Mouse (Mus musculus) embryonic facial prominence, embryonic 15.5 days (tissue): ENCODE measurements around the gene Rpl12. TPM values are rescaled to one million over a fixed set of nuclear protein-coding genes. Genes with fewer than 3 reads are reported as not detected.

ENCODE experiments used
- ATAC-seq: fragments of 200-750 bp; cut with Nextera tagmentation; 2 replicates; pipeline ENCODE4 v1.8.0; 2017; ENCODE audit warnings: low read depth, moderate TSS enrichment; ENCODE audit not compliant: insufficient number of reproducible peaks, low FRiP score, low TSS enrichment
- H3K27ac ChIP-seq: fragments of 300-500 bp; sonication (generic); replicated peaks from 2 replicates; pipeline ENCODE4 v1.5.1; 2015; ENCODE audit warnings: mild to moderate bottlenecking, inconsistent platforms
- H3K27me3 ChIP-seq: fragments of 300-500 bp; sonication (generic); 2 replicates; pipeline ENCODE4 v1.6.1; 2015; ENCODE audit warnings: inconsistent platforms
- H3K36me3 ChIP-seq: fragments of 300-500 bp; sonication (generic); 2 replicates; pipeline ENCODE4 v1.6.1; 2015; ENCODE audit warnings: mild to moderate bottlenecking, inconsistent platforms
- H3K4me1 ChIP-seq: fragments of 300-500 bp; sonication (generic); 2 replicates; pipeline ENCODE4 v1.6.1; 2015; ENCODE audit warnings: inconsistent platforms
- H3K4me2 ChIP-seq: fragments of 300-500 bp; sonication (generic); replicated peaks from 2 replicates; pipeline ENCODE4 v1.6.1; 2015; ENCODE audit warnings: mild to moderate bottlenecking, inconsistent platforms
- H3K4me3 ChIP-seq: fragments of 300-500 bp; sonication (generic); replicated peaks from 2 replicates; pipeline ENCODE4 v1.5.1; 2015; ENCODE audit warnings: mild to moderate bottlenecking, inconsistent platforms
- H3K9ac ChIP-seq: fragments of 300-500 bp; sonication (generic); 2 replicates; pipeline ENCODE4 v1.6.1; 2015; ENCODE audit warnings: inconsistent platforms
- H3K9me3 ChIP-seq: fragments of 300-500 bp; sonication (generic); replicated peaks from 2 replicates; pipeline ENCODE4 v1.6.1; 2016; ENCODE audit warnings: inconsistent platforms
- WGBS: fragments of 180-500 bp; shearing (Covaris S2); methylation state at CpG from one replicate; pipeline ENCODE4 v1.1.7; 2015; 5-methylcytosine and 5-hydroxymethylcytosine counted together
- polyA plus RNA-seq: library from polyadenylated mRNA; unstranded; fragments of >200 nt; fragmentation: Nextera tagmentation; extraction: Ambion mirVana; gene quantifications from 2 replicates; pipeline ENCODE4 v1.2.1, GENCODE M21; 2015

Gene Rpl12
- polyA plus RNA-seq, 1 experiment from 2014 or later = 176 TPM

- H3K36me3 ChIP-seq = peaks cover 25% of the 10 kb centered on the region
- H3K4me1 ChIP-seq = peaks cover 38% of the 10 kb centered on the region
- no peak for ATAC-seq
- peak overlapping the region; percentile 74 for H3K9ac ChIP-seq
- peak overlapping the region; percentile 64 for H3K4me3 ChIP-seq
- H3K27me3 ChIP-seq = no peaks in the 10 kb centered on the region
- 10% methylated on average over 13 of the region's 13 CpGs for WGBS
- peak overlapping the region; percentile 74 for H3K4me2 ChIP-seq
- H3K27ac ChIP-seq = peak overlapping the region; percentile 98
- no peaks in the 10 kb centered on the region for H3K9me3 ChIP-seq
Observed at GRCm38 (mm10) chr2:32966184-32966688, 4.9 kb downstream of the Rpl12 start.

- Histone ChIP-seq H3K9ac (peak overlapping the region; percentile 74), H3K4me3 (peak overlapping the region; percentile 64), H3K36me3 (peaks cover 25% of the 10 kb centered on the region), H3K27me3 (no peaks in the 10 kb centered on the region), H3K27ac (peak overlapping the region; percentile 98), H3K9me3 (no peaks in the 10 kb centered on the region), H3K4me1 (peaks cover 38% of the 10 kb centered on the region), H3K4me2 (peak overlapping the region; percentile 74)
- under 1% methylated on average over 55 of the region's 55 CpGs for WGBS
- peak; percentile 84 for ATAC-seq
Observed at GRCm38 (mm10) chr2:32966689-32967631, 5.6 kb downstream of the Rpl12 start.

- no peak overlapping the region for H3K27ac ChIP-seq
Observed at GRCm38 (mm10) chr2:32968024-32968614, 6.8 kb downstream of the Rpl12 start.

GRCm38 (mm10) chr2:32969326-32969725, 8.0 kb downstream of the Rpl12 start:
- WGBS = 86% methylated on average over 8 of the region's 8 CpGs
- Histone ChIP-seq H3K4me1 (peaks cover 21% of the 10 kb centered on the region), H3K27me3 (no peaks in the 10 kb centered on the region), H3K4me2 (no peak overlapping the region), H3K27ac (no peak overlapping the region), H3K9me3 (no peaks in the 10 kb centered on the region), H3K9ac (no peak overlapping the region), H3K4me3 (no peak overlapping the region), H3K36me3 (peaks cover 21% of the 10 kb centered on the region)
- no peak for ATAC-seq

More at GRCm38 (mm10) chr2:32968024-32968614, 6.8 kb downstream of the Rpl12 start:
- H3K9me3 ChIP-seq = no peaks in the 10 kb centered on the region
- 83% methylated on average over 9 of the region's 9 CpGs for WGBS
- H3K9ac ChIP-seq = no peak overlapping the region
- H3K4me1 ChIP-seq = peaks cover 32% of the 10 kb centered on the region
- ATAC-seq = no peak
- no peaks in the 10 kb centered on the region for H3K27me3 ChIP-seq
- peak overlapping the region; percentile 74 for H3K4me2 ChIP-seq
- peak overlapping the region; percentile 64 for H3K4me3 ChIP-seq
- H3K36me3 ChIP-seq = peaks cover 22% of the 10 kb centered on the region

- WGBS = 54% methylated on average over 9 of the region's 9 CpGs
Observed at GRCm38 (mm10) chr2:32971235-32971634, 9.9 kb downstream of the Rpl12 start.

GRCm38 (mm10) chr2:32974216-32974615, 12.9 kb downstream of the Rpl12 start:
- peaks cover 27% of the 10 kb centered on the region for H3K36me3 ChIP-seq
- no peak overlapping the region for H3K9ac ChIP-seq
- H3K9me3 ChIP-seq = no peaks in the 10 kb centered on the region
- no peak overlapping the region for H3K4me2 ChIP-seq
- H3K4me1 ChIP-seq = no peaks in the 10 kb centered on the region
- no peaks in the 10 kb centered on the region for H3K27me3 ChIP-seq
- H3K27ac ChIP-seq = no peak overlapping the region
- WGBS = 85% methylated on average over 8 of the region's 8 CpGs
- no peak for ATAC-seq
- no peak overlapping the region for H3K4me3 ChIP-seq

More at GRCm38 (mm10) chr2:32971235-32971634, 9.9 kb downstream of the Rpl12 start:
- ATAC-seq = no peak
- H3K27ac ChIP-seq = no peak overlapping the region
- H3K9me3 ChIP-seq = no peaks in the 10 kb centered on the region
- no peak overlapping the region for H3K4me2 ChIP-seq
- H3K36me3 ChIP-seq = peaks cover 27% of the 10 kb centered on the region
- peaks cover 9% of the 10 kb centered on the region for H3K4me1 ChIP-seq
- no peak overlapping the region for H3K9ac ChIP-seq
- no peak overlapping the region for H3K4me3 ChIP-seq
- H3K27me3 ChIP-seq = no peaks in the 10 kb centered on the region

- Histone ChIP-seq H3K4me3 (no peak overlapping the region), H3K9me3 (no peaks in the 10 kb centered on the region), H3K36me3 (peaks cover 27% of the 10 kb centered on the region), H3K27ac (no peak overlapping the region), H3K27me3 (no peaks in the 10 kb centered on the region), H3K4me1 (peaks cover 12% of the 10 kb centered on the region), H3K4me2 (no peak overlapping the region), H3K9ac (no peak overlapping the region)
- no peak for ATAC-seq
- 73% methylated on average over 5 of the region's 5 CpGs for WGBS
Observed at GRCm38 (mm10) chr2:32977114-32977513, 15.8 kb downstream of the Rpl12 start.

GRCm38 (mm10) chr2:32978675-32979074, 17.3 kb downstream of the Rpl12 start:
- no peak overlapping the region for H3K9ac ChIP-seq
- no peak overlapping the region for H3K27ac ChIP-seq
- peaks cover 20% of the 10 kb centered on the region for H3K36me3 ChIP-seq
- no peak for ATAC-seq
- WGBS = 70% methylated on average over 3 of the region's 3 CpGs
- no peaks in the 10 kb centered on the region for H3K27me3 ChIP-seq
- no peak overlapping the region for H3K4me2 ChIP-seq
- H3K4me1 ChIP-seq = peaks cover 18% of the 10 kb centered on the region
- H3K4me3 ChIP-seq = no peak overlapping the region
- H3K9me3 ChIP-seq = no peaks in the 10 kb centered on the region

- H3K9me3 ChIP-seq = no peaks in the 10 kb centered on the region
- ATAC-seq = no peak
- no peaks in the 10 kb centered on the region for H3K27me3 ChIP-seq
- H3K27ac ChIP-seq = no peak overlapping the region
- H3K9ac ChIP-seq = no peak overlapping the region
- H3K4me1 ChIP-seq = peaks cover 18% of the 10 kb centered on the region
- WGBS = 89% methylated on average over 7 of the region's 7 CpGs
- peaks cover 11% of the 10 kb centered on the region for H3K36me3 ChIP-seq
- no peak overlapping the region for H3K4me3 ChIP-seq
- no peak overlapping the region for H3K4me2 ChIP-seq
Observed at GRCm38 (mm10) chr2:32979675-32980074, 18.3 kb downstream of the Rpl12 start.

- Histone ChIP-seq H3K4me3 (peak overlapping the region; percentile 86), H3K27ac (peak overlapping the region; percentile 73; the same call in 1 of the 2 replicates), H3K27me3 (no peaks in the 10 kb centered on the region), H3K4me1 (peaks cover 18% of the 10 kb centered on the region), H3K4me2 (peak overlapping the region; percentile 99), H3K36me3 (no peaks in the 10 kb centered on the region), H3K9ac (peak overlapping the region; percentile 81), H3K9me3 (no peaks in the 10 kb centered on the region)
- 0 out of 2 replicates have a peak, but pooled peaks have one; percentile 1 for ATAC-seq
- WGBS = under 1% methylated on average over 23 of the region's 23 CpGs
Observed at GRCm38 (mm10) chr2:32981281-32981680, 19.9 kb downstream of the Rpl12 start.

- Histone ChIP-seq H3K4me1 (peaks cover 18% of the 10 kb centered on the region), H3K27ac (peak within 1 kb of the TSS; percentile 73), H3K4me2 (peak within 1 kb of the TSS; percentile 99), H3K9me3 (no peaks in the 10 kb centered on the region), H3K9ac (peak within 1 kb of the TSS; percentile 81), H3K4me3 (peak within 1 kb of the TSS; percentile 86), H3K36me3 (no peaks in the 10 kb centered on the region), H3K27me3 (no peaks in the 10 kb centered on the region)
- WGBS = 0% methylated on average over 50 of the region's 50 CpGs
- peak; percentile 97 for ATAC-seq
Observed at GRCm38 (mm10) chr2:32981725-32982271, 20.4 kb downstream of the Rpl12 start, which contains the start of gene Slc2a8. Slc2a8 (minus strand) TSS chr2:32982083.
